Mouse (Mus musculus) inflammation-experienced regulatory T-cells, adult 6 months (primary cell): ENCODE measurements around the gene Lhx5. TPM values are rescaled to one million over a fixed set of nuclear protein-coding genes. Genes with fewer than 3 reads are reported as not detected.

Source experiments
- ATAC-seq: one replicate; pipeline ENCODE4 v1.8.0; 2017
- polyA plus RNA-seq, 3 experiments: library from polyadenylated mRNA; unstranded; fragments of 100-300 nt; shearing (Covaris generic); gene quantifications; one replicate each; pipeline ENCODE4 v1.2.1; 2017

Lhx5 gene
- polyA plus RNA-seq, 3 experiments from 2014 or later, result not detected

DNA sequence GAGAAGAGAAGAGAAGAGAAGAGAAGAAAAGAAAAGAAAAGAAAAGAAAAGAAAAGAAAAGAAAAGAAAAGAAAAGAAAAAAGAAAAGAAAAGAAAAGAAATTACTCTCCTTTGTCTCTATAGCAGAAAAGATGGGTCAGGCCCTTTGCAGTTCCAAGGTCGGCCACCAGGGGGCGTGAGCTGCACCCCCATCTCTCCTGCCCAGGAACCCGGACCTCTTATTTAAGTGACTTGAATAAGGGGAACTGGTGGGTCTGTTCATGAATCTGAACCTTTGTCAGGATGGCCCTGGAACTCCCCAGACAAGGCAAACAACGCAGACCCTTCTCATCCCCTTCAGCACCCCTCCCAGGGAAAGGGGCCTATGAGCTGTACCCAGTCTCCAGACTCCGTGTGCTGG is 33.6 kb downstream of the Lhx5 start:
- no peak for ATAC-seq

DNA sequence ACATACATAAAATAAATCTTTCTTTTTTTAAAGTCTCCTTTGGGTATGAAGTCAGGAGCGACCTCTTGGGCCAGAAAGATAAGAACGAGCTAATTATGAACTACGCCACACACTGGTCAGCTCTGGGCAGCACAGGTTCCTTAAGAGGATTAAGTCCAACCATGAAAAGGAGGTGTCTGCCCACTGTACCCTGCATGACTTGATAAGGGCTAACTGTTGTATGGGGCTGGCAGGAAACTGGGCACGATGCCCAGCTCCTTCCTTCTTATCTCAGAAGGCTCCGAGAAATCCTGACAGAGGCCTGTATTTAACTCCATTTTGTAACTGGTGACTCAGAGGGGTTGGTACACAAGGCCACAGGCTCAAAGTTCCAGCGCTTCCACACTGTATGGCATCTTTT is 34.4 kb downstream of the Lhx5 start:
- no peak for ATAC-seq

DNA sequence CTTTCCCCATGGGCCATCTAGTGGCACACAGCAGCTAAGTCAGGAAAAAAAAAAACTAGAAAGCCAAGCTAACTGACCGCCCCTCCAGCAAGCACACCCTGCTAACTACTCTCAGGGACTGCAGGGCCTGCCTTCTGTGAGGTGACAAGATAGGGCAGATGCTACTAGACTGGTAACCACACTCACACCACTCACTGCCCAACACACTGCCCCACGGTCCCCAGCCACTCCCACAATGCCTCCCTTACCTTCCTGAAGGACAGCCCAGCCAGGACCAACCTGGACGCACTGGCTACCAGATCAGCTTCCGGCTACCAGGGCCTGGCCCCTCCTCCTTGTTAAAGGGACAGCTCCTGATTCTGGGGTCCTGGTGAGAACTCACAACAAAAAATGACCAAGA is 35.5 kb downstream of the Lhx5 start:
- ATAC-seq, result no peak

DNA sequence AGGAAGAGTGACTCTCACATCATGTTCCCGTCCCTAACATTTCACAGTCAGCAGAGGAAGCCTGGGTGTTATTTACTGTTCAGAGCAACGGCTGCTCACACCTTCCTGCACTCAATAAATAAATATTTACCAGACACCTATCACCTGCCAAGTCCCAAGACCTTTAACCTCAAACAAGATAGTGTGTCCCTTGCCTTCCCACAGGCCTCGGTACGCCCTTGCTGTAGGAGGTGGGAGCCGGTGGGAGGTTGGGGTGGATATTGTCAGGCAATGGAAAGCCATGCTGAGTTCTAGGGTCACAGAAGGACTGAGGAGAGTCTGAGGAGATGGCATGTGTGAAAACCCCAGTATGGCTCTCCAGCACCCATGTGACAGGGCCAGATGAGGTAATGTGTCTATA is 36.8 kb downstream of the Lhx5 start:
- ATAC-seq, result no peak

DNA sequence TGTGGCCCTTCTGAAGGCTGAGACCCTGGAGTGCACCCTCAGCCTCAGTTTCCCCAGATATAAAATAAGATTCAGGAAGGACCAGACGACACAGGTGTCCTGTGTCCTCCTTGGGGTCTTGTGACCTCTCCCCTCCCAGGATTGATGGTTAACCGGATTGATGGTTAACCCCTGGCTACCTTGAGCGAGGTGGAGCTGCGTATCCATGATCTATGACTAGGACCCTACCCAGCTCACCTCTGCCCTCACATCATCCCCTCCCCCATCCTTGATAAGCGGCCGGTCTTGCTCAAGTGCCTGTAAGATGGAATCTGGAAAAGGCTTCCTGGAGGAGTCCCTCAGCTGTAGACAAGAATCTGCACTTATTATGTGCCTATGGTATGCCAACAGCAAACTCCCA is 37.3 kb downstream of the Lhx5 start:
- no peak for ATAC-seq

DNA sequence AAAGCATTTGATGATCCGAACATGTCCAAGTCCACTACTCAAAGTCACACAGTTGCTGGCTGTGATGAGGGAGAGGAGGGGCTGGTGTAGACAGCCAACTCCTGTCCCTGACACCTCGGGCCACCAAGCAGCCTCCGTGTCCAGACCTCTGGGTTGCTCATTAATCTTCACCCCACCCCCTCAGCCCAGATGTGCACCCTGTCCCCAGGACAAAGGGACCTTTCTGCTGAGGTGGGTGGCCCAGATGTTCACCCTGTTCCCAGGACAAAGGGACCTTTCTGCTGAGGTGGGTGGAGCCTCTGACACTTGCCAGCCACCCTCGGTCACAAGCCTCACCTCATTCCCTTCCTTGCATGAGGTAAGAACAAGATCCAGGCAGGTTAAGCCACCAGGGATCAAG is 40.0 kb downstream of the Lhx5 start:
- ATAC-seq, result no peak

DNA sequence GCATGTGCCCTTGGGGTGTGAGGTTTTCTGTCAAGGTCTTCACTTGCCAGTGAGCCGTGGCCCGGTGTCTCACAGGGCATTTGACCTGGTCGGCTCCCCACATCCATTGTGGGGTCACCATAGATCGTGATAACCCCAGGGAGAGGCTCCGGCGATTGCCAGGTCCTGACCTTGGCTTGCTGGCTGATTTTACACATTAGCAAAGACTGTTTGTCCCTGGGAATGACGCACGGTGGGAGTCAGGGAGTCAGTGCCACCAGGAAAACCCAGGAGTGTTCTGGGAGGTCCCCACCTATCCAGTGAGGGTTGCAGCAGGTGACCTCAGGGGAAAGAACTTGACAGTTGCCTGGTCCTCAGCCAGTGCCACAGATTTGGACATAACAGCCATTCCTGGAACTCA is 41.3 kb downstream of the Lhx5 start, which contains the start of gene Sdsl:
TSS of gene Sdsl (minus strand) at position 41 of the 400 bp plus-strand sequence.
- no peak for ATAC-seq

DNA sequence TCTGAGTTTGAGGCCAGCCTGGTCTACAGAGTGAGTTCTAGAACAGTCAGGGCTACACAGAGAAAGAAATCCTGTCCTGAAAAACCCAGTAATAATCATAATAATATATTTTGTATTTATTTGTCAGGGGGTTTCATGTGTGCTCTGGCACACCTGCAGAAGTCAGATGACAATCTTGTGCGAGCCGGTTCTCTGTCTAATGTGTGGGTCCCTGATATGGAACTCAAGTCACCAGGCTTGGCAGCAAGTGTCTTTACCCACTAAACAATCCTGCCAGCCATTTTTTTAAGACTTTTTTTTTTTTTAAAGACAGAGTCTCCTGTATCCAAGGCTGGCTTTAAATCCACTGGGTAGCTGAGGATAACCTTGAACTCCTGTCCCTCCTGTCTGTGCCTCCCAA is 41.9 kb downstream of the Lhx5 start:
- no peak for ATAC-seq

DNA sequence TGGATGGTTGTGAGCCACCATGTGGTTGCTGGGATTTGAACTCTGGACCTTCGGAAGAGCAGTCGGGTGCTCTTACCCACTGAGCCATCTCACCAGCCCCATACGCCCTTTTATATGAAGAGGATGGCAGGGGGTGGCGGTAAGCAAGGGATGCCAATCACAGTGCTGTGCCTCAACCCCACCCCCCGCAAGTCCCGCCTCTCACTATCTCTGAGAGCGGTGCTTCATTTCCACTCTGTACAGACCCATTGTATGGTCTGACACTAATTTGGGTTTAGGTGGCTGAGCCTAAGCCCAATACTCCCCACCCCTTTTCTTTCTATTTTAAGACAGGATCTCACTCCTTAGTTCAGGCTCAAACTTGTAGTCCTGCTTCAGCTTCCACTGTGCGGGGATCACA is 44.4 kb downstream of the Lhx5 start:
- ATAC-seq, result no peak

DNA sequence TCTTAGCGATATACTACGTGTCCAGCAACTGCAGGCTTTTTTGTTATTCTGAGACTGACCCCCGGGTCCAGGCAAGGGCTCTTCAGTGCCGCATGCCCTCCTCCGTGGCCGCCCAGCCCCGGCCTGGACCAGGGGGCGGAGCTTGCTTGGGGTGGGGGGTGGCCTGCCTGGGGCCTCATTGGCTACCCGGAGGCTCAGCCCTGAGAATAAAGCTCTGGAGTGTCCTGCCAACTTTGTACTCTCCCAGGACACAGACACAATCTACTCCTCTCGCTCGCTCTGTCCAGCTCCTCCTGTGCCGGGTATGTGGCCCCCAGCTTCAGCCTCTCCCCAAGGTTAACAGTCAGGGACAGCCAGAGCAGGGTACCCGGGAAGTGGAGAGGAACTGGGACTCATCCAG is 44.8 kb downstream of the Lhx5 start, which contains the start of gene Sds:
TSS of gene Sds (plus strand) at position 231 of the 400 bp plus-strand sequence.
- ATAC-seq, result no peak

DNA sequence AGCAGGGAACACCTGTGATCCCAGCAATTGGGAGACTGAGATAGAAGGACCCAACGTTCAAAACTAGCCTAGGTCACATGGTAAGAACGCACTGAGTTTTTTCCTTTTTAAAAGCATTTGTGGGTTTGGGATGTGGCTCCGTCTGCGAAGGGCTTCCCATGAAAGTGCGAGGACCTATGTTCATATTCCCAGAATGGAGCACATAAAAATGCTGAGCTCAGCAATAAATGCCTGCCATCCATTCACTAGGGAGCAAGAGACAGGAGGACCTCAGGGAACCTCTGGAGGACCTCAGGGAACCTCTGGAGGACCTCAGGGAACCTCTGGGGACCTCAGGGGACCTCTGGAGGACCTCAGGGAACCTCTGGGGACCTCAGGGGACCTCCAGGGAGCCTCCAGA is 46.5 kb downstream of the Lhx5 start:
- ATAC-seq, result no peak

DNA sequence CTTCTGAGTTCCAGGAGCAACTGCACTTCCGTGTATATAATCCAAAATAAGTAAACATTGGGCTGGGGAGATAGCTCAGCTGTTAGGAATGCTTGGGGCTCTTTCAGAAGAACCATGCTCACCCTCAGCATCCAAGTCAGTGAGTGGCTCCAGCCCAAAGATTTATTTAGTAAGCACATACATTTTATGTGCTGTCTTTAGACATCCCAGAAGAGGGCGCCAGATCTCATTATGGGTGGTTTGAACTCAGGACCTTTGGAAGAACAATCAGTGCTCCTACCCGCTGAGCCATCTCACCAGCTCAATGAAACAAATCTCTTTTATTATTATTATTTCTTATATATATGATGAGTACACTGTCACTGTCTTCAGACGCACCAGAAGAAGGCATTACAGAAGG is 48.0 kb downstream of the Lhx5 start:
- no peak for ATAC-seq

DNA sequence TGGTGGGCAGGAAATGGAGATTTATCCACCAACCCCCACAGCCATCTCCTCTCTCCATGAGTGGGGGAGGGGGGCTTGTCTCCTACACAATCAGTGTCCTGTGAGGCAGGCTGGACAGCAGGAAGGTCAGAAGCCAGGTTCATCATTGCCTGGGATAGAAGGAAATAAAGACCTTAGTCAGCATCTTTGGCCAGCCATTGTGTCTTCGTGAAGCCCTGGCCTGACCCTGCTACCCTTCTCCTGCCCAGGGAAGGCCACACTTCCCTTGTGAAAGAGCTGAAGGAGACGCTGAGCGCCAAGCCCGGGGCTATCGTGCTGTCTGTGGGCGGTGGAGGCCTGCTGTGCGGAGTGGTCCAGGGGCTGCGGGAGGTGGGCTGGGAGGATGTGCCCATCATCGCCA is 49.7 kb downstream of the Lhx5 start:
- ATAC-seq, result no peak

DNA sequence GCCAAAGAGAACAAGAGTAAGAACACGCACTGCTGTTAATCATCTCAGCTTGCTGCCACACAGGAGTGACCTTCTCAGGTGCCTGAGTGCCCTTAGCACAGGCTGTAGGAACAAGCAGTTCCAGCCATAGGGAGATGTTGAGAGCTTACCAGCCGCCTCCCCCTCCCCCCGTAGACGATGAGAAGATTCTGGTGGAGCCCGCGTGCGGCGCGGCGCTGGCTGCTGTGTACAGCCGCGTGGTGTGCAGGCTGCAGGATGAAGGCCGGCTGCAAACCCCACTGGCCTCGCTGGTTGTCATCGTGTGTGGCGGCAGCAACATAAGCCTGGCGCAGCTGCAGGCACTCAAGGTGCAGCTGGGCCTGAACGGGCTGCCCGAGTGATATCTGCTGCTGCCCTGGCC is 51.9 kb downstream of the Lhx5 start:
- no peak for ATAC-seq

DNA sequence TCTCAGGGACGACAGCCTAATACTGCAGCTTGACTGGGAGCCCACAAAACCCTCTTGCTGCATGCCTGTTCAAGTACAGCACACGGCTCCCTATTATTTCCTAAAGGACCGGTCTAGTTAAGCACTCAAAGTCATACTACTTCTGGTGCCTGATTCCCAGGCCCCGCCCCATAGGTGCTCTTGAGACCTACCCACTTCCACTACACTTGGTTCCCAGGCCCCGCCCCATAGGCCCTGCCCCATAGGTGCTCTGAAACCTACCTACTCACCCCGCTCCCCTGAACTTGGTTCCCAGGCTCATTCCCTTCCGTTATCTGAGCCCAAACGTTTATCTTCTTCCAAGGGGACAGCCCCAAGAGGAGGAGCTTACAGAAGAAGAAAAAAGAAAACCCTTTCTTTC is 56.3 kb downstream of the Lhx5 start:
- ATAC-seq, result no peak

DNA sequence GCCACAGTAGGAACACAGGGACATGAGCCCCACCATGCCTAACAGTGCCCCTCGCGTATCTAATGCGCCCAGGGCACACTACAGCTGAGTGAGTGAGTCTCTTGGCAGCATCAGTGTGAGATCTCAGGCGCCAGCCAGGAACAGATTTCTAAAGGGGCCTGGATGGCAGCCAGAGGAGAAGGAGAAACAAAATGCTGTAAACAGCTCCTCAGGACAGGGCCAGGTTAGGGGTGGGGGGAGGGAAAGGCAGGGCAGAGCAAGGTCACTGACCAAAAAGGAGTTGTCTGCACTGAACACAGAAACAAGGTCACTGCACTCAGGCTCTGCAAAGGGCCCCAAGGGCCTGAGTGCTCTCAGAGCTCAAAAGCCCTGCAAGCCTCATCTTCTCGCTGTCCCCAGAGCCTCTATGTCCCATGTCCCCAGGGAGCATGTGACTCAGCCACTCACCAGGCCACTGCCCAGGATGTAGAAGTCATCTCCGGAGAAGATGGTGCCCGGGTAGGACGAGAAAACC is 59.2 kb downstream of the Lhx5 start:
- no peak for ATAC-seq

Other genes starting within 250 kb of the Lhx5 start
- gene Sdsl, start 41.1 kb downstream of the Lhx5 start, polyA plus RNA-seq, result not detected
- not detected for gene Sds, start 44.8 kb downstream of the Lhx5 start, polyA plus RNA-seq
- gene Plbd2, start 71.9 kb downstream of the Lhx5 start, polyA plus RNA-seq, result 1 to 10 TPM; 3.2 to 5.7 (median 3.5) TPM
- 10 to 100 TPM in 1 of 3 experiments, 1 to 10 TPM in 2; 6.1 to 14.5 (median 7.3) TPM for gene Slc8b1, start 79.5 kb downstream of the Lhx5 start, polyA plus RNA-seq
- 10 to 100 TPM in 2 of 3 experiments, 1 to 10 TPM in 1; 6.4 to 15.8 (median 12.6) TPM for gene Tpcn1, start 157.0 kb downstream of the Lhx5 start, polyA plus RNA-seq
- under 1 TPM in 1 of 3 experiments, not detected in 2; 0.91 TPM for gene Iqcd, start 157.3 kb downstream of the Lhx5 start, polyA plus RNA-seq
- gene Rita1, start 180.9 kb downstream of the Lhx5 start, polyA plus RNA-seq, result 1 to 10 TPM; 2.1 to 3.5 (median 3.2) TPM
- 10 to 100 TPM; 13.0 to 21.1 (median 13.4) TPM for gene Ddx54, start 181.0 kb downstream of the Lhx5 start, polyA plus RNA-seq
- not detected for gene Cfap73, start 202.5 kb downstream of the Lhx5 start, polyA plus RNA-seq
- gene Rasal1, start 217.1 kb downstream of the Lhx5 start, polyA plus RNA-seq, result 1 to 10 TPM; 6.8 to 9.7 (median 6.8) TPM